Comparison of ENCODE assay signal across 14 mouse cellular contexts in the genomic region with DNA sequence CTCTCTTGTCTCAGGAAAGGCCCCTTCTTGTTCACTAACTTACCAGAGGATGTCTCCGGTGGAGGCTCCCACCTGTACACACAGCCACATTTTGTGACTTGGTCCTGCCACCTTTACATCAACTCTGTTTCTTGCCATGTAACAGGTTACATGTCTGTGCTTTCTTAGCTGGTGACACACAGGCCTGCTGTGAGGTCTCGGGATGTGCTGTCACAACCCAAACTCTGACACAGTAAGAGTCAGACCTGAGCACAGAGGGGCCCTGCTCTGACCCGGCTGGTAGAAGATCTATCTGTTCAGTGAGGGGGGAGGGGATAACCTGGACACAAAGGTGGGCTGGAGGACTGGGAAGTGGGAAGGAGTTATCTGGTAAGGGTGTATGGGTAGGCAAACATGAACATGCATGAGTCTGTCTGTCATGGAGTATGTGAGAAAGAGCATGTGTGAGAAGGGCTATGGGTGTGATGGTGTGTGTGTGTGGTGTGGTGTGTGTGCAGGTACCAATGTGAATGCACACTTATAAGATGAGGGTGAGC. TPM values are rescaled to one million over a fixed set of nuclear protein-coding genes. Genes with fewer than 3 reads are reported as not detected.
DNase-seq lines count a peak whose midpoint lies in the region; ATAC-seq and TF ChIP-seq lines count a peak whose summit lies in the region.
"Had no signal": no experiment of that assay in that cellular context is flagged by ENCODE, and none has a peak within 500 bp of the region (broad histone marks: within the 10 kb centered on the region; RNA-seq: fewer than 3 reads in every experiment).

No protein-coding gene starts in this region.

- no peak for TF ChIP-seq POLR2A in myocyte (IDR thresholded peaks at IDR 0.05; ENCODE audit: insufficient read length, low read depth)

- no peaks in the 10 kb centered on the region for H3K36me3 ChIP-seq in forebrain, embryonic 10.5 days (replicated peaks)
- H3K36me3 ChIP-seq in forebrain, embryonic 12.5 days (replicated peaks): no peaks in the 10 kb centered on the region; the same call in 1 of the 2 replicates
- H3K36me3 ChIP-seq in hindbrain, embryonic 10.5 days: no peaks in the 10 kb centered on the region
- H3K36me3 ChIP-seq in hindbrain, embryonic 12.5 days: no peaks in the 10 kb centered on the region
- H3K36me3 ChIP-seq in megakaryocyte, embryonic 14.5 days (replicated peaks; ENCODE audit: low read length): peaks cover 68% of the 10 kb centered on the region
- H3K36me3 ChIP-seq in myocyte (ENCODE audit: control insufficient read depth, insufficient read depth): peaks cover 5% of the 10 kb centered on the region
- H3K36me3 ChIP-seq: neural tube, embryonic 15.5 days had no signal

- H3K27me3 ChIP-seq in forebrain, embryonic 10.5 days (ENCODE audit: poor library complexity, severe bottlenecking): no peaks in the 10 kb centered on the region
- no peaks in the 10 kb centered on the region for H3K27me3 ChIP-seq in forebrain, embryonic 12.5 days
- no peaks in the 10 kb centered on the region for H3K27me3 ChIP-seq in hindbrain, embryonic 10.5 days (ENCODE audit: insufficient read depth, poor library complexity, severe bottlenecking)
- no peaks in the 10 kb centered on the region for H3K27me3 ChIP-seq in hindbrain, embryonic 12.5 days
- no peaks in the 10 kb centered on the region for H3K27me3 ChIP-seq in megakaryocyte, embryonic 14.5 days (replicated peaks)
- no peaks in the 10 kb centered on the region for H3K27me3 ChIP-seq in myocyte (ENCODE audit: control insufficient read depth, insufficient read depth, insufficient read length)
- H3K27me3 ChIP-seq: neural tube, embryonic 15.5 days; Patski had no signal

- H3K9ac ChIP-seq in forebrain, embryonic 12.5 days: no peak overlapping the region
- no peak overlapping the region for H3K9ac ChIP-seq in hindbrain, embryonic 12.5 days
- H3K9ac ChIP-seq: neural tube, embryonic 15.5 days had no signal

- peaks cover 96% of the 10 kb centered on the region for H3K79me2 ChIP-seq in myocyte (ENCODE audit: control insufficient read depth, insufficient read depth)

- H3K4me3 ChIP-seq in forebrain, embryonic 10.5 days: no peak overlapping the region
- no peak overlapping the region for H3K4me3 ChIP-seq in forebrain, embryonic 12.5 days (replicated peaks)
- H3K4me3 ChIP-seq in hindbrain, embryonic 10.5 days: 0 out of 2 replicates have a peak overlapping the region, but pooled peaks have one; percentile 19
- no peak overlapping the region for H3K4me3 ChIP-seq in hindbrain, embryonic 12.5 days
- peak overlapping the region; percentile 53 for H3K4me3 ChIP-seq in megakaryocyte, embryonic 14.5 days (replicated peaks)
- H3K4me3 ChIP-seq in myocyte: no peak overlapping the region
- H3K4me3 ChIP-seq: neural tube, embryonic 15.5 days had no signal

- peaks cover 97% of the 10 kb centered on the region for H3K4me1 ChIP-seq in forebrain, embryonic 10.5 days
- peaks cover 96% of the 10 kb centered on the region for H3K4me1 ChIP-seq in forebrain, embryonic 12.5 days
- H3K4me1 ChIP-seq in hindbrain, embryonic 10.5 days (replicated peaks): peaks cover 98% of the 10 kb centered on the region
- H3K4me1 ChIP-seq in hindbrain, embryonic 12.5 days: peaks cover 95% of the 10 kb centered on the region
- H3K4me1 ChIP-seq in megakaryocyte, embryonic 14.5 days: peaks cover 100% of the 10 kb centered on the region

- 0 out of 2 replicates have a peak overlapping the region, but pooled peaks have one; percentile 32 for H3K27ac ChIP-seq in forebrain, embryonic 10.5 days
- no peak overlapping the region for H3K27ac ChIP-seq in forebrain, embryonic 12.5 days
- peak overlapping the region; percentile 79; the same call in 1 of the 2 replicates for H3K27ac ChIP-seq in hindbrain, embryonic 10.5 days
- no peak overlapping the region for H3K27ac ChIP-seq in hindbrain, embryonic 12.5 days
- H3K27ac ChIP-seq: neural tube, embryonic 15.5 days had no signal

- no peak overlapping the region for H3K4me2 ChIP-seq in forebrain, embryonic 12.5 days
- no peak overlapping the region for H3K4me2 ChIP-seq in hindbrain, embryonic 12.5 days (replicated peaks)
- H3K4me2 ChIP-seq in myocyte (ENCODE audit: low read depth): peak overlapping the region; percentile 34
- H3K4me2 ChIP-seq: neural tube, embryonic 15.5 days had no signal

- no peak overlapping the region for H3ac ChIP-seq in myocyte (ENCODE audit: control insufficient read depth, insufficient read length)

- ATAC-seq in forebrain, embryonic 12.5 days (ENCODE audit: low FRiP score): no peak
- ATAC-seq in hindbrain, embryonic 12.5 days (ENCODE audit: low FRiP score): no peak
- ATAC-seq in megakaryocyte, adult 5-6 weeks (ENCODE audit: poor library complexity, severe bottlenecking): no peak
- ATAC-seq: intestine, embryonic 16.5 days; Patski had no signal

- no peaks in the 10 kb centered on the region for H3K9me3 ChIP-seq in forebrain, embryonic 10.5 days
- no peaks in the 10 kb centered on the region for H3K9me3 ChIP-seq in forebrain, embryonic 12.5 days
- H3K9me3 ChIP-seq in hindbrain, embryonic 10.5 days: no peaks in the 10 kb centered on the region
- H3K9me3 ChIP-seq in hindbrain, embryonic 12.5 days (replicated peaks): no peaks in the 10 kb centered on the region
- H3K9me3 ChIP-seq in megakaryocyte, embryonic 14.5 days: no peaks in the 10 kb centered on the region
- H3K9me3 ChIP-seq: neural tube, embryonic 15.5 days had no signal

- no peak for DNase-seq in forebrain, embryonic 10.5 days (ENCODE audit: extremely low spot score, low spot score)
- DNase-seq in hindbrain, embryonic 10.5 days (ENCODE audit: low spot score): no peak
- no peak for DNase-seq in layer of hippocampus, adult 11-12 months (ENCODE audit: low spot score)
- DNase-seq: lung, adult 2 months; right cerebral cortex, postnatal 4 days; thymus, adult 18-20 months had no signal

- 79% methylated on average over 3 of the region's 3 CpGs for WGBS in forebrain, embryonic 10.5 days
- 72% methylated on average over 3 of the region's 3 CpGs for WGBS in forebrain, embryonic 12.5 days
- 71% methylated on average over 3 of the region's 3 CpGs for WGBS in hindbrain, embryonic 10.5 days
- 73% methylated on average over 3 of the region's 3 CpGs for WGBS in hindbrain, embryonic 12.5 days

TF ChIP-seq in myocyte, 11 proteins besides CTCF, POLR2A, EP300 and RAD21:
- TF ChIP-seq E2F4 (IDR thresholded peaks at IDR 0.05; ENCODE audit: insufficient read depth): no peak
- TF ChIP-seq TCF12 (IDR thresholded peaks at IDR 0.05; ENCODE audit: insufficient read depth, poor library complexity, severe bottlenecking): no peak
- no peak for TF ChIP-seq REST (IDR thresholded peaks at IDR 0.05; ENCODE audit: insufficient read depth, insufficient read length)
- no peak for TF ChIP-seq SRF (IDR thresholded peaks at IDR 0.05; ENCODE audit: control insufficient read depth, insufficient read length, low read depth)
- TF ChIP-seq MYOG (IDR thresholded peaks at IDR 0.05; ENCODE audit: control insufficient read depth in 1 of 3, insufficient read depth in 1 of 3, insufficient read length in 2 of 3, low read depth in 2 of 3): no peak
- TF ChIP-seq MYOD1 (IDR thresholded peaks at IDR 0.05; ENCODE audit: control insufficient read depth in 1 of 3, insufficient read length in 2 of 3, low read depth in 2 of 3): no peak
- no peak for TF ChIP-seq MAX (IDR thresholded peaks at IDR 0.05; ENCODE audit: low read depth)
- no peak for TF ChIP-seq POLR2AphosphoS2 (IDR thresholded peaks at IDR 0.05; ENCODE audit: insufficient read length, low read depth)
- no peak for TF ChIP-seq CEBPB (IDR thresholded peaks at IDR 0.05; ENCODE audit: insufficient read depth, poor library complexity, severe bottlenecking)
- TF ChIP-seq TCF3 (IDR thresholded peaks at IDR 0.05; ENCODE audit: insufficient read length, low read depth): no peak
- no peak for TF ChIP-seq USF1 (IDR thresholded peaks at IDR 0.05; ENCODE audit: low read depth)

RNA-seq across cellular contexts. Expression of a gene that starts 7.3 kb away (rescaled TPM):
- 5.8 and 7.4 TPM in 2 replicates for polyA plus RNA-seq in forebrain, embryonic 10.5 days (2016; fragmentation: Nextera tagmentation; extraction: Ambion mirVana)
- 7.2 and 8.1 TPM in 2 replicates for polyA plus RNA-seq in forebrain, embryonic 12.5 days (2016; fragmentation: Nextera tagmentation; extraction: Ambion mirVana)
- 9.0 and 9.7 TPM in 2 replicates for polyA plus RNA-seq in hindbrain, embryonic 10.5 days (2016; fragmentation: Nextera tagmentation; extraction: Ambion mirVana)
- 12.8 and 15.3 TPM in 2 replicates for polyA plus RNA-seq in hindbrain, embryonic 12.5 days (2016; fragmentation: Nextera tagmentation; extraction: Ambion mirVana)
- polyA plus RNA-seq in megakaryocyte, embryonic 14.5 days (2012; ENCODE audit: insufficient read depth, low replicate concordance): 42.4 and 114 TPM in 2 replicates
- total RNA-seq in megakaryocyte, adult 5-6 weeks (2015): 3.0 and 4.4 TPM in 2 replicates
- total RNA-seq in megakaryocyte, adult 5-6 weeks (2017): 0.77 and 3.6 TPM in 2 replicates
- polyA plus RNA-seq in myocyte (2012; fragmentation: generic; extraction: Trizol): 58.2 TPM

RNA-seq across cellular contexts. Expression of a gene that starts 44.4 kb away (rescaled TPM):
- polyA plus RNA-seq in forebrain, embryonic 10.5 days (2016; fragmentation: Nextera tagmentation; extraction: Ambion mirVana): 0.06 and 0.11 TPM in 2 replicates
- 0.12 and 0.20 TPM in 2 replicates for polyA plus RNA-seq in forebrain, embryonic 12.5 days (2016; fragmentation: Nextera tagmentation; extraction: Ambion mirVana)
- polyA plus RNA-seq in hindbrain, embryonic 10.5 days (2016; fragmentation: Nextera tagmentation; extraction: Ambion mirVana): 0.14 TPM in 1 of 2 replicates, not detected in the other
- 0.08 TPM in 1 of 2 replicates, not detected in the other for polyA plus RNA-seq in hindbrain, embryonic 12.5 days (2016; fragmentation: Nextera tagmentation; extraction: Ambion mirVana)
- polyA plus RNA-seq in megakaryocyte, embryonic 14.5 days (2012; ENCODE audit: insufficient read depth, low replicate concordance): 4.8 TPM in 1 of 2 replicates, not detected in the other
- 108 and 116 TPM in 2 replicates for total RNA-seq in megakaryocyte, adult 5-6 weeks (2015)
- 111 and 112 TPM in 2 replicates for total RNA-seq in megakaryocyte, adult 5-6 weeks (2017)
- not detected for polyA plus RNA-seq in myocyte (2012; fragmentation: generic; extraction: Trizol)
- polyA plus RNA-seq: Patski had no signal

Comparison
In these comparisons a context has a peak if more than half of its experiments do, and no peak if none do; other contexts are left out.
1. H3K27ac ChIP-seq: peak in forebrain, embryonic 10.5 days (single experiment) and hindbrain, embryonic 10.5 days (single experiment); none in forebrain, embryonic 12.5 days (single experiment) and hindbrain, embryonic 12.5 days (single experiment).
2. H3K4me3 ChIP-seq: peak in hindbrain, embryonic 10.5 days (single experiment) and megakaryocyte, embryonic 14.5 days (single experiment); none in forebrain, embryonic 10.5 days (single experiment), forebrain, embryonic 12.5 days (single experiment), hindbrain, embryonic 12.5 days (single experiment) and myocyte (single experiment).